Mouse (Mus musculus): ENCODE measurements around the gene BC107364. TPM values are rescaled to one million over a fixed set of nuclear protein-coding genes. Genes with fewer than 3 reads are reported as not detected.
"Not testable (repeated sequence)": the region's sequence is repeated elsewhere in the genome, so short reads cannot be mapped to it uniquely, and the experiment has no call there.

The BC107364 gene
- total RNA-seq, 1 experiment from 2014 or later = not detected

GRCm38 (mm10) chr3:96398911-96399310 is 53.2 kb downstream of the BC107364 start:
- no peak for ATAC-seq (ENCODE audit: extremely low read depth, insufficient number of reproducible peaks, low FRiP score, poor library complexity, severe bottlenecking)

- no peak for ATAC-seq (ENCODE audit: extremely low read depth, insufficient number of reproducible peaks, low FRiP score, poor library complexity, severe bottlenecking)
Observed at GRCm38 (mm10) chr3:96396857-96397256, 55.2 kb downstream of the BC107364 start.

- not testable (repeated sequence) for ATAC-seq (ENCODE audit: extremely low read depth, insufficient number of reproducible peaks, low FRiP score, poor library complexity, severe bottlenecking)
Observed at GRCm38 (mm10) chr3:96387202-96387601, 64.9 kb downstream of the BC107364 start.

Other genes starting within 250 kb of the BC107364 start
- gene Bola1, start 232.6 kb downstream of the BC107364 start, total RNA-seq (2017) = 9.8 and 11.5 TPM in 2 replicates
- gene Hist2h2ab, start 232.4 kb downstream of the BC107364 start, total RNA-seq (2017) = 10.6 and 11.1 TPM in 2 replicates
- gene Hist2h2ac, start 231.4 kb downstream of the BC107364 start, total RNA-seq (2017) = 316 and 362 TPM in 2 replicates
- gene Hist2h2be, start 231.2 kb downstream of the BC107364 start, total RNA-seq (2017) = 18.0 and 21.3 TPM in 2 replicates
- gene Hist2h3c2, start 213.2 kb downstream of the BC107364 start, total RNA-seq (2017) = 4.4 and 5.5 TPM in 2 replicates
- gene Hist2h2aa2, start 212.0 kb downstream of the BC107364 start, total RNA-seq (2017) = 972 and 1,072 TPM in 2 replicates
- 465 and 524 TPM in 2 replicates for gene Hist2h2aa1, start 206.8 kb downstream of the BC107364 start, total RNA-seq (2017)
- not detected in 2 replicates for gene Hist2h3c1, start 205.6 kb downstream of the BC107364 start, total RNA-seq (2017)
- 51.9 and 61.8 TPM in 2 replicates for gene Hist2h4, start 189.0 kb downstream of the BC107364 start, total RNA-seq (2017)
- gene Hist2h3b, start 183.7 kb downstream of the BC107364 start, total RNA-seq (2017) = 18.0 and 33.1 TPM in 2 replicates
- 290 and 294 TPM in 2 replicates for gene Hist2h2bb, start 182.6 kb downstream of the BC107364 start, total RNA-seq (2017)
- gene Fcgr1, start 158.3 kb downstream of the BC107364 start, total RNA-seq (2017) = 3.7 and 4.9 TPM in 2 replicates
- not detected in 2 replicates for gene Hfe2, start 72.9 kb upstream of the BC107364 start, total RNA-seq (2017)
- 1,984 and 2,044 TPM in 2 replicates for gene Txnip, start 105.7 kb upstream of the BC107364 start, total RNA-seq (2017)
- gene Gm16253, start 124.7 kb upstream of the BC107364 start, total RNA-seq (2017) = not detected in 2 replicates
- gene Polr3gl, start 141.9 kb upstream of the BC107364 start, total RNA-seq (2017) = 63.6 and 63.9 TPM in 2 replicates
- not detected in 2 replicates for gene Ankrd34a, start 144.3 kb upstream of the BC107364 start, total RNA-seq (2017)
- 0.23 TPM in 1 of 2 replicates, not detected in the other for gene Lix1l, start 148.8 kb upstream of the BC107364 start, total RNA-seq (2017)
- 29.0 and 39.9 TPM in 2 replicates for gene Rbm8a, start 177.6 kb upstream of the BC107364 start, total RNA-seq (2017)
- 15.1 and 19.3 TPM in 2 replicates for gene Pex11b, start 183.1 kb upstream of the BC107364 start, total RNA-seq (2017)
- gene Gm42957, start 183.2 kb upstream of the BC107364 start, total RNA-seq (2017) = 0.25 TPM in 1 of 2 replicates, not detected in the other
- 0.25 and 0.35 TPM in 2 replicates for gene Itga10, start 193.3 kb upstream of the BC107364 start, total RNA-seq (2017)
- 0.25 and 1.0 TPM in 2 replicates for gene Ankrd35, start 217.8 kb upstream of the BC107364 start, total RNA-seq (2017)
- gene Pias3, start 244.1 kb upstream of the BC107364 start, total RNA-seq (2017) = 29.4 and 36.8 TPM in 2 replicates